Mouse (Mus musculus): ENCODE measurements around the gene App.

The App gene

DNA sequence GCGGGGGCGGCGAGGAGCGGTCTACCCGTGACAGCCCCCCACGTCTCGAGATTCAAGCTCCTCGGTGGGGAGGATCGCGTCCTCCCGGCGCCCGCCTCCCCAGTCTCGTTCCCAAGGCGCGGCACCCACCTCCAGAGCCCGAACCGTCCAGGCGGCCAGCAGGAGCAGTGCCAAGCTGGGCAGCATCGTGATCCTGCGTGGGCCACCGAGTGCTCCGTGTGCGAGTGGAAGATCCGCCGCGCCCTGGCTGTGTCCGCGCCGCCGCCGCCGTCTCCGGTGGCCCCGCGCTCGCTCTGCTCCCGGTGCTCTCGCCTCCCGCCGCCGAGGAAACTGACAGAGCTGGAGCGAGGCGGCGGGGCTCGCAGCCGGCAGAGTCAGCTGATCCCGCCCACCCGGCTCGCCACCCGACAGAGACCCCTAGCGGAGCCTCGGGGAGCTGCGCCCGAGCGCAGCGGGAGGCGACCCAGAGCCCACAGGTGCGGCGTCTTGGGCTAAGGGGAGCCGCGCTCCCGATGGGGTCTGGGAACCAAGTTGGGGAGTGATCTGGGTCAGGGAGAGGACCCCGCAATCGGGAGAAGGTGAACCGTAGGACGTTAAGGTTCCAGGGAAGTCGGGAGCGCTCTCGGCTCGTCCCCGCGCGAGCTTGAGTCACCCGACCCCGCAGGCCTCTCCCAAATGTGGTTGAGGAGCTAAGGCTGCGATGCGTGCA lies at the start of gene App:
Gene App, minus strand, starts transcription at position 394 of the 709 bp plus-strand sequence.
- peak; percentile 89 to 90 for DNase-seq

DNA sequence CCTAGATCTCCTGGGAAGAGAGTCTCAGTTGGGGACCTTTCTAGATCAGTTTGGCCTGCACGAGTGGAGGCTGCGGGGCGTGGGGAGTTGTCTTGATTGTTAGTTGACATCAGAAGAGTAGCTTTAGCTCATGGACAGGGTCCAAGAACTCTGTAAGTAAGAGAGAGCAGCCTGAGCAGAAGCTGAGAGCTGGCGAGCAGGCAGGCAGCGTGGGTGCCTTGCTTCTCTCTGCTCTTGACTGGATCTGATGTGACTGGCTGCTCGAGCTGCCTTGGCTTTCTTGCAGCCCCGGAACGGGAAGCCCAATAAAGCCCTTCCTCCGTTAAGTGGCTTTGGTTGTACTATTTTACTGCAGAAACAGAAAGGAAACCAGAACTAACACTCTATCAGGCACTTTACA lies 42.3 kb upstream of the App start:
- no peak for DNase-seq

DNA sequence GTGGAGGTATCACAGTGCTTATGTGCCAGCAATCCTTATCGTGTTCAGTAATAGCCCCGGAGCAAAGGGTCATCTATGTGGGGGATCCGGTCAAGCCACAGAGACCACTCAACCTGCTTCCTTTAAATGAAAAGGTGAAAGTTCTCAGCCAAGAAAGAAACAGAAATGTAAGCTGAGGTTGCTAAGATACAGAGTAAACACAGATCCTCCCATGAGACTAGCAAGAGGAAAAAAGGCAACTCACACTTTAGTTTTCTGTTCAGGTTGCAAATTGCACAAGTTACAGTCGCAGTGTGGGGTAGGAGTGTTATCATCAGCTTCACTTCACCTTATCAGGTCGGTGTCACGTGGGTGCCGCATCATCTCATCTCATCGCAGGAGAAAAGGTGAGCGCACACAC lies 41.6 kb upstream of the App start:
- peak; percentile 4 to 11 for DNase-seq

- DNase-seq, result peak in 1 of 2 experiments; percentile 27
These were observed 22.1 kb upstream of the App start for GRCm38 (mm10) chr16:85195622-85196021.

GRCm38 (mm10) chr16:85195167-85195566 lies 21.6 kb upstream of the App start:
- no peak for DNase-seq

DNA sequence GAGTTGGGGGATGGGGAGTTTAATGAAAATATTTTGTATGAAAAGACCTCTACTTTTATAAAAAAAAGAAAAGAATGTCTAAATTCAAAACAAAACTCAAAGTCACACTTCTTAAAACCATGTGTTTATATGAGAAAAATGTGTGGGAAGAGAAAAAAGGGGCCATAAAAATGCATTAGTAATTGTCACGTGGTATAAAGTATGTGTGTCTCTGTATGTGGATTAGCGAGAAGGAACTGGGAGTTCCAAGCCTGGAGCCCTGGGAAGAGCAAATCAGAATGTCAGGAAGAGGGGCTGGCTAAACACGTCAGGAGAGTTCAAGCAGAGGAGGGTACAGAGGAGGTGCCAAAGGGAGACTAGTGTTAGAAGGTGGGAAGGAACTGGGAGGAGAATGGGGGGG lies 7.9 kb upstream of the App start:
- DNase-seq, result no peak

DNA sequence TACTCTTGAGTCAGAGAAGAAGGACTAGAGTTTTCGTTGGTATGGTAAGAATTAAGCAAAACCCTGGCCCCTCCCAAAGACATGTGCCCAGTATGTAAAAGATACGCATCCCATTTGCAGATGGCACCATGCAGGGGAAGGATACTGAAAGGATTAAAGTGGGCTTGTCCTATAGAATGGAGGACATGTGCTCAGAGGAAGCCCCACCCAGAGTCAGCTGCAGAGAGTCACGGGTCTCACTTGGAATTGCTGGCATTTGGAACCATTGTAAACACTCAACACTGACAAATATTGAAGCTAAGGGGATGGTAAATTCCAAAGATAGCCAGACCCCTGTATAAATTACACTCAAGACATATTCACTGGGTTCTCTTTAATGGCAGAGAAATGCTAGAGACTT lies 7.1 kb upstream of the App start:
- no peak for DNase-seq

- peak in 1 of 2 experiments; percentile 56 for DNase-seq
These were observed 3.1 kb upstream of the App start for GRCm38 (mm10) chr16:85176666-85177065.

DNA sequence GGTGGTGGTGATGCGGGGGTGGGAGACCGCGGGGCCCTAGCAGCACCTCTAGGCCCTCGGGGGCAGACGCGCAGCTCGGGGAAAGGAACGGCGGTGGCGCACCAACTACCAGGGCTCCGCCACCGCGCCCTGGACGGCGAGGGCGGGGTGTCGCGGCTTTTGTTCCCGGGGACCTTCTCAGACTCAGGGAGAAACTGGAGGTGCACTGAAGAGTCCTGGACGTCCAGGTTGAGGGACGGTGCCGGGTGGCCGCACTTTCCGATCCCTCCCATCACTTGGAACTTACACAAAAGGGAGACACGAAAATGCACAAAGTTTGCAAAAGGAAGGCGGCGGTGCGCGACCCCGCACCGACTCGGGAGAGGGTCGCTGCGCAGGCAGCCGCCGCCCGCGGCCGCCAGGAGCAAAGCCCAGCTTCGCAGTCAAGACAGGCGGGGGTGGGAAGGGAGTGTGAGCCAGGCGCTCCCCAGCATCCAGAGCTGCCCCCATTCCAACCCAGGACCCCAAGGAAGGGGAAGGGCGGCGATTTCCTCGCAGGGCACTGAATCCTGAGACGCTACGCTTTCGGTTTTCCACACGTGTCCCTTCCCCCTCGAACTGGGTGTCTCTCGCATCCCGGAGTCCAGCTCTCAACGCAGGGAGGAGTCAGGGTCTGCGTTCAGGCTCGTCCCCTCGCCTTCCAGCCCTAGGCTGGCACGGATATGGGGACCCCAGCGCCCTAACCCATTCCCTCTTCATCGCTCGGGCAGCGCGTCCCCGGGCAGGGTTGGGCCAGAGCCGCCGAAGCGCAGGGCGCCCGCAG lies 794 bp downstream of the App start:
- DNase-seq, result peak; percentile 76 to 78

GRCm38 (mm10) chr16:85171976-85172570 lies 1.5 kb downstream of the App start:
- peak in 1 of 2 experiments; percentile 30 for DNase-seq

- DNase-seq, result no peak
These were observed 2.6 kb downstream of the App start for GRCm38 (mm10) chr16:85170826-85171510.

DNA sequence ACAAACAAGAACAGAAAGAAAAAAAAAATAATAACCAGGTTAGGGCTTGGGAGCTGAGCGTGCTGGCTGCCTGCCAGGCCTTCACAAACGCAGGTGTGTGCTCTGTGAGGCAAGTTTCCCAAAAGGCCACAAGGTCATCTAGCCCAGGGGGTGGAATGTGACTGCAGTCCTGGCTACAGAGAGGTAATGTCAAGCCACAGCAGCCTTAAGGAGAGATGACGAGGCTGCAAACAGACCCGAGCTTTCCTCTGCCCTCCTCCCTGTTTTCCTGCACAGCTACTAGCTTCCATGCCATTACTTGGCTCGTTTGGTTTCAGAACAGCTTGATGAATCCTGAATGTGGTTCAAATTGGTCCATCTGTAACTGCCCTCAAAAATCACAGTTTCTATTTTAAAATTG lies 4.7 kb downstream of the App start:
- peak; percentile 62 to 71 for DNase-seq

DNA sequence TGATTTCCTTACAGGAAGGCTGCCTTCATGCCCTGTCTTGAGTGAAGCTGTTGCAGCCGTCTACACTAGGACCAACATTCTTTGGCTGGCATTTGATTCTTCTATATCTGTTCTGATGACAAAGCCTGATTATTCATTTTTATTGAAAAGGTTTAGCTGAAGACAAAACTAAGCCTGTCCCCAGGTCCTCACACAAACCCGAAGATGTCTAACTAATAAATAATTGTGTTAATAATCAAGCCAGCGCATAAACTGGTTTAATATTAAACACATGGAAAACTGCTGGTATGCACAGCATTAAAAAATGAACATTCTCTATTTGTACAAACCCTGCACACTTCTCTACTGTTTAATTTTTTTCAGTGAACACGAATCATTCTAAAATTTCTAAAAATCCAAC lies 7.4 kb downstream of the App start:
- DNase-seq, result no peak

- no peak for DNase-seq
These were observed 7.9 kb downstream of the App start for GRCm38 (mm10) chr16:85165631-85166030.

GRCm38 (mm10) chr16:85165177-85165576 lies 8.4 kb downstream of the App start:
- no peak for DNase-seq

GRCm38 (mm10) chr16:85162779-85163178 lies 10.8 kb downstream of the App start:
- no peak for DNase-seq

DNA sequence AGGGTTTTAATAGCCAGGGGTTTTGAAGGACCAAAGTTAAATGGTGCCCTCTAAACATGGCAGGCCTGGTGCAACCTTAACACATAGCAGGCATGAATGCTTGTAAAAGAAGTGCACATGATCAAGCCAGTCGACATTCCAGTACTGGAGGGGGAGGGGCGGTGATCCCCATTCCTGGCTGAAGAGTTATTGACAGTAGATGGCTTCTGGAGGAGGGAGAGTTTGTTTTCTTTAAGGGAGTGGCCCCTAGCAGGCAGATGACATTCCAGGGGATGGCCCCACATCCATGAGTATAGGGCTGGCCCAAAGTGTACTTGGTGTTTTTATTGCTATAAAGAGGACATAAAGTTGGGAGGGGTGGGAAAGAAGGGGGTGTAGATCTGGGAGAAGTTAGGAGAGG lies 13.4 kb downstream of the App start:
- DNase-seq, result no peak

DNA sequence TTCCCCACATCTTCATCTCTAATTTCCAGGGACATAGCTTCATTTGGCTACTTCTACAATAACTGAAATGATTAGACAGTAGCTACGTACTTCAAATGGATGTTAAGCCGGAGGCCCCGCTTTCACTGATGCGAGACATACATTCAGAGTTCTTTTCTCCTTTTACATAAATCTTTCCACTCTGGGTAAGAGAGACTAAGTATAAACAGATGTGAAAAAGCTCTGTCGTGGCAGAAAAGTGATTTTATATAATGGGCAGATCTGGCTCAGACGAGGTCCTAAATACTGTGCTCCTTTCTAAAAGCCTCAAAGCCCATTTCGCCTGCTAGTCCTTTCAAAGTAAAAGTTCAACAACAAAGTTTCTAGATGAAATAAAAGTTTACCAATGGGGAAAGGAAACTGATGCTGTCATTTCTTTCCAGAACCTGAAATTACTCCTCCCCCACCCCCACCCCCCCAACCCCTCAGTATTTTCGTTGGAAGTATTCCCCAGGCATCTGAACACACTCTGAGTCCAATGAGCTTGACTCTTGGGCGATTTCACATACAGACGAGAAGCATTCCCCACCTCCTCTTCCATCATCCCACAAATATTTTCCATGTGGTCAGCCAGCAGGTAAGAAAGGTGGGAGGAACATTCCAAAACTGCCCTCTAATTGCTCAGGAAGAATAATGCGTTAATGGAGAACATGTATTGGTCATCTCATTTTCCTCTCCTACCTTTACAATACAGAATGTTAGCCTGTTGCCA lies 15.6 kb downstream of the App start:
- no peak for DNase-seq

DNA sequence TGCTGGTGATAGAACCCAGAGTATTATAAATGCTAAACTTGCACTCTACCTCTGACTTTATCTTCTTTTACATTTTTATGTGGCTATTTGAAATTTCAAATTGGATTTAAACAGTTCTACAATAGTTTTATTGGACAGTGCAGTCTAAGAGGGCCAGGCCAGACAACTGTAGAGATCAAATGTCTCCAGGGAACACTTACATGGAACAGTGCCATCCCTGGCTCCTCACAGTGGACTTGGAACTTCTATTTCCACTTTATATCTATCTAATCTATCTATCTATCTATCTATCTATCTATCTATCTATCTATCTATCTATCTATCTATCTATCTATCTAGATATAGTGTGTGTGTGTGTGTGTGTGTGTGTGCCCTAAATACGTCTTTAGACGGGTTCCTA lies 16.4 kb downstream of the App start:
- DNase-seq, result no peak

GRCm38 (mm10) chr16:85155836-85156235 lies 17.7 kb downstream of the App start:
- DNase-seq, result no peak

DNA sequence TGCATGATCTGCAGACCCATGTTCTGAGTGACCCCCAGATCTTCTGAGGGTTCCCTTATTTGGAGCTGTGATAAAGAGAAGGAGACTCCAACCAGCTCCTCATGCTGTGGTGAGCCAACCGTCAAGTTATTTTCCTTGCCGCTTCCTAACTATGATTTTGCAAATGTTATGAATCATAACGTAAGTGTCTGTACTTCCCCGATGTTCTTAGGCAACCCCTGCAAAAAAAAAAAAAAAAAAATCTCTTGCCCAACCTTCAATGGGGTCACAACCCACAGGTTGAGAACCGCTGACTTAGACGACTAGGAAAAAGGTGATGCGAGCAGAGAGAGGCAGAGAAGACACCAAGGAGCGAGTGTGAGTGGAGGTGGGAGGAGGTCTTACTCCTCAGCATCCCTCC lies 21.1 kb downstream of the App start:
- DNase-seq, result no peak

GRCm38 (mm10) chr16:85151681-85152080 lies 21.9 kb downstream of the App start:
- no peak for DNase-seq

- DNase-seq, result no peak
These were observed 22.7 kb downstream of the App start for GRCm38 (mm10) chr16:85150902-85151301.

All from lung, adult 18-20 months (tissue).